ENCODE assay signal across 17 mouse cellular contexts in the genomic region with DNA sequence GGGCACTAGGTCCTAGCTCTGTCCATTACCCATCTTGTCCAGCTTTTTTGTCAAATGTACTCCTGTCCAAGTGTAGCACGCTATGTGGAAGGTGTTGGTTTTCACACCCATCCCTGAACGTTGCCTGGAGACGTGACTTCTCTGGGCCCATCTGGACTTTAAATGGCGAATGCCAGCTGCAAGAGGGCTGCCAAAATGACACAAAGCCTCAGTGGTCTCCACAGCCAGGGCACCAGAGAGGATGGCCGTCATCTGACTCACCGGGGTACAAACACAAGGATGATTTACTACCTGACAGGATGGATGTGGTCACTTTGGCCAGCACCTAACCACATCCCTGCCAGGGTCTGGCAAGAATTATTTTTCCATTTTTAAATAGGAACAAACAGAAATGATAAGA.
A peak's percentile ranks its signal among the peaks of the same experiment; 100 is the strongest.
DNase-seq lines count a peak whose midpoint lies in the region; ATAC-seq lines count a peak whose summit lies in the region.
"Had no signal": no experiment of that assay in that cellular context is flagged by ENCODE, and none has a peak within 500 bp of the region (broad histone marks: within the 10 kb centered on the region; RNA-seq: fewer than 3 reads in every experiment).

No protein-coding gene starts in this region.

- H3K4me3 ChIP-seq in midbrain, embryonic 10.5 days, result no peak overlapping the region
- no peak overlapping the region for H3K4me3 ChIP-seq in midbrain, embryonic 11.5 days (ENCODE audit: low read depth, low read length)
- no peak overlapping the region for H3K4me3 ChIP-seq in neural tube, embryonic 15.5 days (replicated peaks)
- H3K4me3 ChIP-seq: liver, embryonic 13.5 days had no signal

- H3K27ac ChIP-seq in midbrain, embryonic 10.5 days (replicated peaks), result peak overlapping the region; percentile 69; the same call in 1 of the 2 replicates
- H3K27ac ChIP-seq in midbrain, embryonic 11.5 days (ENCODE audit: low read depth, low read length), result no peak overlapping the region; the same call in 1 of the 2 replicates
- peak overlapping the region; percentile 75 for H3K27ac ChIP-seq in neural tube, embryonic 15.5 days (replicated peaks)
- H3K27ac ChIP-seq: liver, embryonic 13.5 days had no signal

- DNase-seq in cerebellum, adult 9-10 months, result peak; percentile 45
- DNase-seq in cerebellum, postnatal 4 days (ENCODE audit: low spot score in 2 of 2), result no peak
- no peak for DNase-seq in midbrain, embryonic 10.5 days (ENCODE audit: low spot score)
- no peak for DNase-seq in midbrain, embryonic 11.5 days (ENCODE audit: low spot score, missing footprints)
- no peak for DNase-seq in kidney, postnatal 14 days
- DNase-seq in left cerebral cortex, postnatal 4 days, result no peak
- DNase-seq: cerebellum, postnatal 36 days; gastrocnemius, postnatal 14 days; heart, postnatal 36 days; kidney, adult 18-20 months; kidney, postnatal 25 days; liver, embryonic 13.5 days; thymus, postnatal 36 days had no signal

- 87% methylated on average over 6 of the region's 6 CpGs for WGBS in midbrain, embryonic 10.5 days
- 87% methylated on average over 6 of the region's 6 CpGs for WGBS in midbrain, embryonic 11.5 days
- WGBS in neural tube, embryonic 15.5 days, result 23% methylated on average over 6 of the region's 6 CpGs

- H3K4me2 ChIP-seq in midbrain, embryonic 11.5 days, result no peak overlapping the region
- H3K4me2 ChIP-seq in neural tube, embryonic 15.5 days, result no peak overlapping the region
- H3K4me2 ChIP-seq: heart, embryonic 11.5 days; liver, embryonic 13.5 days had no signal

- H3K9me3 ChIP-seq in midbrain, embryonic 10.5 days (replicated peaks), result no peaks in the 10 kb centered on the region
- no peaks in the 10 kb centered on the region for H3K9me3 ChIP-seq in midbrain, embryonic 11.5 days (ENCODE audit: control insufficient read depth, low read length)
- no peaks in the 10 kb centered on the region for H3K9me3 ChIP-seq in neural tube, embryonic 15.5 days (replicated peaks)
- H3K9me3 ChIP-seq: liver, embryonic 13.5 days had no signal

- no peak overlapping the region for H3K9ac ChIP-seq in midbrain, embryonic 11.5 days (ENCODE audit: low read length)
- no peak overlapping the region for H3K9ac ChIP-seq in neural tube, embryonic 15.5 days (replicated peaks)
- H3K9ac ChIP-seq: liver, embryonic 13.5 days had no signal

- 0 out of 2 replicates have a peak, but pooled peaks cover 2% of the 10 kb centered on the region for H3K36me3 ChIP-seq in midbrain, embryonic 10.5 days
- H3K36me3 ChIP-seq in midbrain, embryonic 11.5 days (ENCODE audit: control insufficient read depth, insufficient read depth, low read length), result no peaks in the 10 kb centered on the region
- no peaks in the 10 kb centered on the region for H3K36me3 ChIP-seq in neural tube, embryonic 15.5 days
- H3K36me3 ChIP-seq: liver, embryonic 13.5 days had no signal

- H3K4me1 ChIP-seq in midbrain, embryonic 10.5 days, result peaks cover 72% of the 10 kb centered on the region
- H3K4me1 ChIP-seq in midbrain, embryonic 11.5 days (ENCODE audit: control insufficient read depth, insufficient read depth, low read length), result peaks cover 24% of the 10 kb centered on the region
- peaks cover 71% of the 10 kb centered on the region for H3K4me1 ChIP-seq in neural tube, embryonic 15.5 days
- H3K4me1 ChIP-seq: liver, embryonic 13.5 days had no signal

- intact Hi-C loops in left cerebral cortex, postnatal 4 days (cut with DNase I), result no loop called here

- no peak for ATAC-seq in midbrain, embryonic 11.5 days (ENCODE audit: low FRiP score)
- peak; percentile 20; the same call in 1 of the 2 replicates for ATAC-seq in megakaryocyte progenitor cell, adult 5-6 weeks (replicated peaks; ENCODE audit: poor library complexity)
- no peak for ATAC-seq in neural tube, embryonic 15.5 days (ENCODE audit: low FRiP score)
- ATAC-seq: lung, postnatal 0 days had no signal

- no peaks in the 10 kb centered on the region for H3K27me3 ChIP-seq in midbrain, embryonic 10.5 days (ENCODE audit: low read depth, poor library complexity, severe bottlenecking)
- H3K27me3 ChIP-seq in midbrain, embryonic 11.5 days (ENCODE audit: control insufficient read depth, insufficient read depth, low read length), result no peaks in the 10 kb centered on the region
- H3K27me3 ChIP-seq in neural tube, embryonic 15.5 days (replicated peaks), result no peaks in the 10 kb centered on the region
- H3K27me3 ChIP-seq: liver, embryonic 13.5 days had no signal
